8 mouse cellular contexts compared by ENCODE assay signal in the genomic region with DNA sequence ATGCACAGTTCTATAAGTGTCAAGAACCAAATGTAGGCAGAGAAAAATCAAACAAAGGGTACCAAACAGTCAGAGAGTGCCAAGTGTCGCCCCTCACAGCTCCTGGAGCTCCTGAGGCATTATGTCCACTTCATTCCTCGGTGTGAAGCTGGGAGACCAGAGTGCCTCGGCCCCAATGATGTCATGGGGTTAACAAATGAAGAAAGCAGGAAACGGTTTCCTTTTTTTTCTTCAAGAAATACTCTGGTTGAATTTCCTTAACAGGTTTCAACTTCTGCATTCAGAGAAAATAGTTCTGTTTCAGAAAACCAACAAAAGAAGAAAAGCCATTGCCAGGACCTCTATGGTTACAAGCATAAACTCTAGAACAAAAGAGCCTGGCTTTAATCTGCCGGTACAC. TPM values are rescaled to one million over a fixed set of nuclear protein-coding genes. Genes with fewer than 3 reads are reported as not detected.
DNase-seq lines count a peak whose midpoint lies in the region; ATAC-seq and TF ChIP-seq lines count a peak whose summit lies in the region.

No protein-coding gene starts in this region.

- H3K9me3 ChIP-seq in liver, embryonic 12.5 days (replicated peaks), result no peaks in the 10 kb centered on the region
- no peaks in the 10 kb centered on the region for H3K9me3 ChIP-seq in liver, embryonic 11.5 days (ENCODE audit: control insufficient read depth, low read length)
- no peaks in the 10 kb centered on the region for H3K9me3 ChIP-seq in embryonic facial prominence, embryonic 14.5 days (ENCODE audit: control insufficient read depth, low read length)
- H3K9me3 ChIP-seq in hindbrain, postnatal 0 days (ENCODE audit: low read length), result no peaks in the 10 kb centered on the region
- H3K9me3 ChIP-seq in neural tube, embryonic 15.5 days (replicated peaks), result no peaks in the 10 kb centered on the region

- H3K27ac ChIP-seq in liver, embryonic 12.5 days, result peak overlapping the region; percentile 59; the same call in 1 of the 2 replicates
- H3K27ac ChIP-seq in liver, embryonic 11.5 days (ENCODE audit: low read depth, low read length), result no peak overlapping the region
- peak overlapping the region; percentile 61; the same call in 1 of the 2 replicates for H3K27ac ChIP-seq in embryonic facial prominence, embryonic 14.5 days (replicated peaks; ENCODE audit: low read depth, low read length)
- H3K27ac ChIP-seq in hindbrain, postnatal 0 days, result peak overlapping the region; percentile 57
- peak overlapping the region; percentile 75 for H3K27ac ChIP-seq in neural tube, embryonic 15.5 days (replicated peaks)

- H3K36me3 ChIP-seq in liver, embryonic 12.5 days, result no peaks in the 10 kb centered on the region
- H3K36me3 ChIP-seq in liver, embryonic 11.5 days (ENCODE audit: control insufficient read depth, insufficient read depth, low read length), result no peaks in the 10 kb centered on the region
- no peaks in the 10 kb centered on the region for H3K36me3 ChIP-seq in embryonic facial prominence, embryonic 14.5 days (ENCODE audit: control insufficient read depth, insufficient read depth, low read length)
- no peaks in the 10 kb centered on the region for H3K36me3 ChIP-seq in hindbrain, postnatal 0 days (ENCODE audit: insufficient read depth, low read length)
- H3K36me3 ChIP-seq in neural tube, embryonic 15.5 days, result no peaks in the 10 kb centered on the region

- no peaks in the 10 kb centered on the region for H3K27me3 ChIP-seq in liver, embryonic 12.5 days (replicated peaks)
- H3K27me3 ChIP-seq in liver, embryonic 11.5 days (replicated peaks; ENCODE audit: control insufficient read depth, insufficient read depth, low read length), result no peaks in the 10 kb centered on the region
- no peaks in the 10 kb centered on the region for H3K27me3 ChIP-seq in embryonic facial prominence, embryonic 14.5 days (replicated peaks; ENCODE audit: control insufficient read depth, insufficient read depth, low read length)
- no peaks in the 10 kb centered on the region for H3K27me3 ChIP-seq in hindbrain, postnatal 0 days (ENCODE audit: insufficient read depth, low read length)
- H3K27me3 ChIP-seq in neural tube, embryonic 15.5 days (replicated peaks), result no peaks in the 10 kb centered on the region

- DNase-seq in liver, embryonic 11.5 days (ENCODE audit: low spot score), result no peak
- DNase-seq in embryonic facial prominence, embryonic 14.5 days (ENCODE audit: low spot score), result no peak
- peak; percentile 31 for DNase-seq in hindbrain, postnatal 0 days (ENCODE audit: low spot score)
- DNase-seq in cerebellum, postnatal 25 days, result no peak
- DNase-seq in cerebellum, postnatal 4 days (ENCODE audit: low spot score in 2 of 2), result no peak
- no peak for DNase-seq in gastrocnemius, adult 18-20 months (ENCODE audit: low spot score)

- 57% methylated on average over 5 of the region's 5 CpGs for WGBS in liver, embryonic 12.5 days (ENCODE audit: insufficient replicate concordance)
- WGBS in liver, embryonic 11.5 days, result 54% methylated on average over 5 of the region's 5 CpGs
- WGBS in embryonic facial prominence, embryonic 14.5 days, result 55% methylated on average over 5 of the region's 5 CpGs
- 29% methylated on average over 5 of the region's 5 CpGs for WGBS in hindbrain, postnatal 0 days
- WGBS in neural tube, embryonic 15.5 days, result 29% methylated on average over 5 of the region's 5 CpGs

- H3K4me2 ChIP-seq in liver, embryonic 12.5 days, result no peak overlapping the region
- H3K4me2 ChIP-seq in liver, embryonic 11.5 days, result no peak overlapping the region
- H3K4me2 ChIP-seq in embryonic facial prominence, embryonic 14.5 days (ENCODE audit: low read depth, low read length), result no peak overlapping the region
- H3K4me2 ChIP-seq in hindbrain, postnatal 0 days (ENCODE audit: low read depth, low read length), result no peak overlapping the region
- no peak overlapping the region for H3K4me2 ChIP-seq in neural tube, embryonic 15.5 days

- no peak for ATAC-seq in liver, embryonic 12.5 days
- no peak for ATAC-seq in liver, embryonic 11.5 days (replicated peaks; ENCODE audit: low FRiP score)
- no peak for ATAC-seq in embryonic facial prominence, embryonic 14.5 days (ENCODE audit: low read depth)
- 0 out of 2 replicates have a peak, but pooled peaks have one; percentile 30 for ATAC-seq in hindbrain, postnatal 0 days
- ATAC-seq in neural tube, embryonic 15.5 days (ENCODE audit: low FRiP score), result no peak

- no peak overlapping the region for H3K4me3 ChIP-seq in liver, embryonic 12.5 days
- no peak overlapping the region for H3K4me3 ChIP-seq in liver, embryonic 11.5 days (ENCODE audit: low read depth, low read length)
- H3K4me3 ChIP-seq in embryonic facial prominence, embryonic 14.5 days (ENCODE audit: low read depth, low read length), result no peak overlapping the region
- no peak overlapping the region for H3K4me3 ChIP-seq in hindbrain, postnatal 0 days (ENCODE audit: low read length)
- H3K4me3 ChIP-seq in neural tube, embryonic 15.5 days (replicated peaks), result no peak overlapping the region

- H3K4me1 ChIP-seq in liver, embryonic 12.5 days, result peaks cover 66% of the 10 kb centered on the region
- H3K4me1 ChIP-seq in liver, embryonic 11.5 days (replicated peaks; ENCODE audit: control insufficient read depth, insufficient read depth, low read length), result peaks cover 11% of the 10 kb centered on the region
- H3K4me1 ChIP-seq in embryonic facial prominence, embryonic 14.5 days (ENCODE audit: control insufficient read depth, insufficient read depth, low read length), result peaks cover 43% of the 10 kb centered on the region
- H3K4me1 ChIP-seq in hindbrain, postnatal 0 days (ENCODE audit: insufficient read depth, low read length), result peaks cover 30% of the 10 kb centered on the region
- H3K4me1 ChIP-seq in neural tube, embryonic 15.5 days, result peaks cover 48% of the 10 kb centered on the region

- no peak overlapping the region for H3K9ac ChIP-seq in liver, embryonic 12.5 days
- H3K9ac ChIP-seq in liver, embryonic 11.5 days (ENCODE audit: low read depth, low read length), result no peak overlapping the region
- no peak overlapping the region for H3K9ac ChIP-seq in embryonic facial prominence, embryonic 14.5 days (ENCODE audit: low read depth, low read length)
- no peak overlapping the region for H3K9ac ChIP-seq in hindbrain, postnatal 0 days (replicated peaks; ENCODE audit: low read length)
- H3K9ac ChIP-seq in neural tube, embryonic 15.5 days (replicated peaks), result no peak overlapping the region

- TF ChIP-seq CTCF in hindbrain, postnatal 0 days (IDR thresholded peaks at IDR 0.05; ENCODE audit: low read depth), result no peak

RNA-seq across cellular contexts. Expression of a gene that starts 36.4 kb away (rescaled TPM):
- 7.0 and 7.1 TPM in 2 replicates for polyA plus RNA-seq in liver, embryonic 12.5 days (2016; fragmentation: Nextera tagmentation; extraction: Ambion mirVana)
- polyA plus RNA-seq in liver, embryonic 11.5 days (2014; fragmentation: Nextera tagmentation; extraction: Ambion mirVana), result 13.1 and 16.6 TPM in 2 replicates
- 21.6 and 22.9 TPM in 2 replicates for polyA plus RNA-seq in embryonic facial prominence, embryonic 14.5 days (2014; fragmentation: Nextera tagmentation; extraction: Ambion mirVana)
- total RNA-seq in hindbrain, postnatal 0 days (2014; rRNA removed), result 16.2 and 16.9 TPM in 2 replicates
- polyA plus RNA-seq in hindbrain, postnatal 0 days (2015; fragmentation: Nextera tagmentation; extraction: Ambion mirVana), result 15.1 and 17.2 TPM in 2 replicates
- 18.4 and 20.7 TPM in 2 replicates for polyA plus RNA-seq in neural tube, embryonic 15.5 days (2015; fragmentation: Nextera tagmentation; extraction: Ambion mirVana)
- total RNA-seq in gastrocnemius, adult 18-20 months (2021), result 10 to 100 TPM; 12.5 to 13.1 TPM
